Mouse (Mus musculus) thymus, adult 2 months (tissue): ENCODE results near the gene Gm10271. TPM values are rescaled to one million over a fixed set of nuclear protein-coding genes. Genes with fewer than 3 reads are reported as not detected.

ENCODE experiments used
- DNase-seq: peaks from one replicate; pipeline ENCODE4 v3.0.0; 2021
- H3K27ac ChIP-seq: fragments of 200-500 bp; 2 replicates; pipeline ENCODE4 v1.5.1; 2012; ENCODE audit warnings: low read length, control low read depth; ENCODE audit not compliant: control insufficient read depth, insufficient read depth
- H3K27me3 ChIP-seq: fragments of 200-500 bp; 2 replicates; pipeline ENCODE4 v1.6.1; 2012; ENCODE audit warnings: mild to moderate bottlenecking, low read length, moderate library complexity, mixed read lengths; ENCODE audit not compliant: control insufficient read depth, insufficient read depth
- H3K36me3 ChIP-seq: fragments of 200-500 bp; 2 replicates; pipeline ENCODE4 v1.6.1; 2012; ENCODE audit warnings: mild to moderate bottlenecking, low read length, moderate library complexity; ENCODE audit not compliant: control insufficient read depth, insufficient read depth
- H3K4me1 ChIP-seq: fragments of 200-500 bp; replicated peaks from 2 replicates; pipeline ENCODE4 v1.6.1; 2012; ENCODE audit warnings: low read length; ENCODE audit not compliant: control insufficient read depth, insufficient read depth
- H3K4me3 ChIP-seq: fragments of 200-500 bp; 2 replicates; pipeline ENCODE4 v1.5.1; 2012; ENCODE audit warnings: mild to moderate bottlenecking, low read length, control low read depth, moderate library complexity; ENCODE audit not compliant: control insufficient read depth, insufficient read depth
- CTCF ChIP-seq: fragments of 200-500 bp; IDR thresholded peaks from 2 replicates; pipeline ENCODE4 v1.5.1; 2012; ENCODE audit warnings: mild to moderate bottlenecking, control low read depth, low read length, moderate library complexity, borderline replicate concordance; ENCODE audit not compliant: control insufficient read depth, poor library complexity, insufficient read depth; ENCODE audit errors: extremely low read depth
- POLR2A ChIP-seq: fragments of 200-500 bp; IDR thresholded peaks from 2 replicates; pipeline ENCODE4 v1.6.1; 2012; ENCODE audit warnings: mild to moderate bottlenecking, low read length, control low read depth, moderate library complexity; ENCODE audit not compliant: control insufficient read depth, poor library complexity, insufficient read depth; ENCODE audit errors: extremely low read depth
- WGBS: fragments of 180-500 bp; shearing (Covaris S2); methylation state at CpG from one replicate; pipeline ENCODE4 v1.1.7; 2018; 5-methylcytosine and 5-hydroxymethylcytosine counted together
- polyA plus RNA-seq: library from polyadenylated mRNA; depleted of rRNA; stranded (reverse); fragments of >200 nt; gene quantifications from 2 replicates; pipeline ENCODE4 v1.2.3, GENCODE M21; 2012; rRNA removed

Gene Gm10271
- not detected in 2 replicates for polyA plus RNA-seq

DNA sequence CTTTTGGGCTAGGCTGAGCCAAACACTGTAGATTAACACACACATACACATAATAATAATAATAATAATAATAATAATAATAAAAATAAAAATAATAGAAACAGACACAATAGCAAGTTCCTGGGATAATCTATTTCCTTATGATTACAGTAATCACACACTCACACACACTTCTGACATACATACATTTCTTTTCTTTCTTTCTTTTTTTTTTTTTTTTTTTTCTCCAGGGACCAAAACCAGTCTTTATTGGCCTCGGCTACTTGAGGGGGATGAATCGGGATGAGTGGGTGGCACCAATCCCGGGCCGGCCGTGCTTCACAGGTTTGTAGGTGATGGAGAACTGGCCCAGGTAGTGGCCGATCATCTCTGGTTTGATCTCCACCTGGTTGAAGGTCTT is at the start of gene Gm10271:
Gm10271 (minus strand) TSS at position 101 of the 400 bp plus-strand sequence.
- no peak for DNase-seq
- Histone ChIP-seq H3K4me3 (no peak within 1 kb of the TSS), H3K27ac (no peak within 1 kb of the TSS), H3K4me1 (no peaks in the 10 kb centered on the region), H3K36me3 (no peaks in the 10 kb centered on the region), H3K27me3 (no peaks in the 10 kb centered on the region)
- TF ChIP-seq POLR2A = no peak
- no peak for TF ChIP-seq CTCF
- WGBS = 95% methylated on average over 6 of the region's 6 CpGs

DNA sequence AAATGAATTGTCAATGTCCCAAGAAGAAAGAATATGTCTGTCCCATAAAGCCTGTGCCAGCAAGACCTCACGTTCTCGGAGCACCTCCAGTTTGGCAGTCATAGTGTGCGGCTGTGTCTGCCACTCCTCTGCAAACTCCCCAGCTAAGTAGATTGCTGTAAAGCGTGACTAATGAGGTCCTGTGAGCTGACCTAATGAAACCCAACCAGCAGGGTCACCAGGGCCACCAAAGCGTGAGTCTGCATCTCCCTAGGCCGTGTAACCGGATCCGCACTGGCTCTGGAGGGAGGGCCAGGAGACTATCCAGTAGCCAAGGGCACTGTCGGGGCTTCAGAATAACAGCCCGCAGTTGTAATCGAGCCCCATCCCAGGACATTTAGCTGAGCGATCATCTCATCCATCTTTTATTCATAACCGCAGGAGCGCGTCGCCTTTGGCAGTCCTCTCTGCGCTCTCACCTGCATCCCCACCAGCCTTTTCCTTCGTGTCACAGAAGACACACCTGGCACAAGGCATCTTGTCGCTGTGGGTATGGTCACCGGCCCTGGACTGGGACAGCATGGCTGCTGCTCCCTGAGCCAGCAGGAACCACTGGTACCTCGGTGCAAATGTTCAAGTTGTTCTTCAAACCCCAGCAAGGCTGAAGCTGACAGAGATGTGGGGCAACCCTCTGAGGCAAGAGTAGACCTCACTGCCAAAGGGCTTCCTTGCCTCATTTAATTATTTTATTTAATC is 48.8 kb upstream of the Gm10271 start:
- Histone ChIP-seq H3K27me3 (no peaks in the 10 kb centered on the region), H3K27ac (no peak overlapping the region), H3K4me1 (no peaks in the 10 kb centered on the region), H3K36me3 (no peaks in the 10 kb centered on the region), H3K4me3 (no peak overlapping the region)
- TF ChIP-seq CTCF = no peak
- no peak for TF ChIP-seq POLR2A
- 82% methylated on average over 21 of the region's 21 CpGs for WGBS
- DNase-seq = no peak

DNA sequence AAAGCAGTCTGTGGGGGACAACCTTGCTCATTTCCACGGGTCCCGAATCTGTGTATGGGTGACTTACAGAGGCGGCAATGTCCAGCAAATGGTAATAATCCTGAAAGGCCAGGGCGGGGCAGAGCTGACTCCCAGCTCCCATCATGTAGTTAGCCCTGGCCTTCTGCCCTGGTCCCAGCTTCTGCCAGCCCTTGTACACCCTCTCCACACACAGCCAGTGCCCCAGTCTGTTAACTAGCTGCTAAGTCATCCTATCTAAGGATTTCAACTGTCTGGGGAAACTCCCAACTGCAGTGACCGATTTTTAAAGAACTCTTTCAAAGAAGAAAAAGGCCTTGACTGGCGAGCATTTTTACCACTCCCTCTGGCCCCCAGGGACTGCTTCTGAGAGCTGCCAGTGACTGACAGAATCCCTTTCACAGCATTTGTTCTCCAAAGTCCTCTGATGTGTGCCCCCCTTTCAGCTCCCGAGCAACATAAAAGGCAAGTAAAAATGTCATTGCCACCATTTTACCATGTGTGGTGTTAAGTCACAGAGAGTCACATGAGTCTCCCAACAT is 46.0 kb upstream of the Gm10271 start:
- no peak for DNase-seq
- H3K27me3 ChIP-seq = no peaks in the 10 kb centered on the region
- H3K27ac ChIP-seq = no peak overlapping the region
- H3K4me1 ChIP-seq = no peaks in the 10 kb centered on the region
- H3K4me3 ChIP-seq = no peak overlapping the region
- H3K36me3 ChIP-seq = no peaks in the 10 kb centered on the region
- no peak for TF ChIP-seq CTCF
- no peak for TF ChIP-seq POLR2A
- 79% methylated on average over 7 of the region's 7 CpGs for WGBS

DNA sequence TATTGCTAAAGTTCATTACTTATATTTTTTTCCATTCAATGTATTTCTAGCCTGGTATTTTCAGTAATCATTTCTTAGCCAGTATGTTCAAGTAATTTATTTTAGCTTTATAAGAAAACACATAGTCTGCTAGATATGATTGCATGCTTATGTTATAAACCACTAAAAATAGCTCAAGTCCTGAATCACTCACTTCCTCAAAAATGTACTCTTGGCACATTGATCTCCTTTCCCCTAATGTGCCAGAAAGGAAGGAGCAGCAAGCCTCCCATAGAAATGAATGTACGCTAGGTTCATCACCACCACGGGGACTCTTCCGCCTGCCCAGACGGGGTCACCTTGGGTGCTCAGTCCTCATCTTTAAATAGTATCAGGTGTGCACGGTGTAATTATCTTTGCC is 42.2 kb upstream of the Gm10271 start:
- WGBS = 81% methylated on average over 5 of the region's 5 CpGs
- H3K36me3 ChIP-seq = no peaks in the 10 kb centered on the region
- H3K27ac ChIP-seq = no peak overlapping the region
- no peaks in the 10 kb centered on the region for H3K4me1 ChIP-seq
- H3K27me3 ChIP-seq = no peaks in the 10 kb centered on the region
- H3K4me3 ChIP-seq = no peak overlapping the region
- TF ChIP-seq CTCF (no peak), POLR2A (no peak)
- no peak for DNase-seq

DNA sequence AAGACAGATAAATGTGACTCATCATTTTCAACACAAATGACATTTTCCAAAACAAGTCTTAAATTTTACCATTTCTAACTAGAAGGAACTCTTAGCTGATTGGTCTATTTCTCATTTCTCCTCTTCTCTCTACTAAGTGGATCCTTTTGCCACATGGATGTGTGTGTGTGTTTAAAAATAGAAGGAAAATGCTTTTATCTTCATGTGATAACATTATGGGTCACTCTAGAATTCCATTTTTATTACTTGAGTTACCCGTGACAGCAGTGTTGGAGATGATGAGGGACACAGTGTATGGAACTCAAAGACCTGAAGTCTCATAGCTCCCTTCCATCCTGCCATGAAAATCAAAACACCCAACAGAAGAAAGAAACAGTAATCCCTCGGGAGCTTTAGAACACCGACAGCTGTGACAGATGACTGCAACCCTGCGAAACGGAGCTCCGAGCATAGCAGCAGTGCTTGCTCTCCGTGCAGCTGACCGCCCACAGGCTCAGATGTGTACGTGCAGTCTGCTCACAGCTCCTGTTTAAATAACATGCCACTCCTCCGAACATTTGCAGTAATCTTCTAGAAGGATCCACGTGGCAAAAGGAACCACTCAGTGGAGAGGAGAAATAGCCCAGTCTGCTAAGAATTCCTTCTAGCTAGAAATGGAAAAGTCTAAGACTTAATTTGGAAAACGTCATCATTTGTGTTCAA is 41.4 kb upstream of the Gm10271 start:
- TF ChIP-seq CTCF (no peak), POLR2A (no peak)
- Histone ChIP-seq H3K4me3 (no peak overlapping the region), H3K27me3 (no peaks in the 10 kb centered on the region), H3K36me3 (no peaks in the 10 kb centered on the region), H3K27ac (no peak overlapping the region), H3K4me1 (no peaks in the 10 kb centered on the region)
- WGBS = 74% methylated on average over 12 of the region's 12 CpGs
- DNase-seq = no peak

DNA sequence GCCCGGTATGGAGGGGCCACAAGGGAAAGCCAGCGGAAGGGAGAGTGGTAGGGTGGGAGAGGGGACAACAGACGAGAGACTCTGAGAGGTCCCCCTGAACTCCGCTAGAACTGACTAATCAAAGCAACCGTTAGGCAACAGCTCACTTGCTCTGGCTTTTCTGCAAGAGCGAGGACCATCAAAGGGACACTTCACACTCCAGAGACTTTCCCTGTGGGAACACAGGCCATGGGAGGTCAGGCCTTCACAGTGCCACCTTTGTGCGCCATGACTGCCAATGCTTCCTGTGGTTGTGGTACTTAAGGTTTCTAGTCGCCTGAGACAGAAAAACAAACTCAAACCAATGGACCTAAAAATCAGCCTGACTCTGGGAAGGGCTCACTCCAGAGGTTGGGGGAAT is 38.6 kb upstream of the Gm10271 start:
- Histone ChIP-seq H3K27me3 (no peaks in the 10 kb centered on the region), H3K36me3 (no peaks in the 10 kb centered on the region), H3K4me3 (no peak overlapping the region), H3K27ac (no peak overlapping the region), H3K4me1 (no peaks in the 10 kb centered on the region)
- DNase-seq = no peak
- WGBS = 89% methylated on average over 8 of the region's 8 CpGs
- TF ChIP-seq CTCF = no peak
- no peak for TF ChIP-seq POLR2A
